27 mouse cellular contexts compared by ENCODE assay signal in the genomic region with DNA sequence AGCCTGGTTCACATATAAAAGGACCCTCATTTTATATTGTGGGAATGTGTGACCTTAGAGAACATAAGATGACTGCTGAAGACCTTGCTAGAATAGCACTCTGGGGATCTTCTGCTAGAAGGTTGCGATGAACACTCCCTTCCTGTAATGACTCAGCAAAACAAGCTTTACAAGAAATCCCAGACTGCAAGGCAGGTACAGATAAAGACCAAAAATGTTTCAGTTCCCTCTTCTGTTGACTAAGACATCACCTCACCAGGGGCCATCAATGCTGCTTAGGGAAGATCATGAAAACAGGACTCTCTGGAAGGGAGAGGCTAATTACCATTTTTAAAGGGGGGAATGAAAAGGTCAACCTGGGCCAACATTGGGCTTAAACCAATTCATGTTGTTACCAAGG.
"Had no signal": no experiment of that assay in that cellular context is flagged by ENCODE, and none has a peak within 500 bp of the region (broad histone marks: within the 10 kb centered on the region; RNA-seq: fewer than 3 reads in every experiment).

No protein-coding gene starts in this region.

- H3K4me2 ChIP-seq: heart, embryonic 12.5 days; hindbrain, embryonic 14.5 days; intestine, embryonic 15.5 days; limb, embryonic 12.5 days; liver, embryonic 11.5 days; liver, embryonic 13.5 days; liver, embryonic 15.5 days had no signal

- H3K9me3 ChIP-seq: heart, embryonic 10.5 days; heart, embryonic 12.5 days; intestine, embryonic 15.5 days; limb, embryonic 10.5 days; limb, embryonic 12.5 days; liver, embryonic 13.5 days; liver, embryonic 15.5 days had no signal

- H3K27ac ChIP-seq: heart, adult 2 months; heart, embryonic 10.5 days; hindbrain, embryonic 14.5 days; intestine, embryonic 15.5 days; layer of hippocampus, adult 2 months; left cerebral cortex, adult 2 months; limb, embryonic 10.5 days; limb, embryonic 12.5 days; liver, embryonic 13.5 days; liver, embryonic 15.5 days had no signal

- H3K4me3 ChIP-seq: heart, adult 2 months; heart, embryonic 10.5 days; heart, embryonic 12.5 days; intestine, embryonic 15.5 days; layer of hippocampus, adult 2 months; left cerebral cortex, adult 2 months; limb, embryonic 10.5 days; limb, embryonic 12.5 days; liver, embryonic 13.5 days; liver, embryonic 15.5 days had no signal

- DNase-seq: gastrocnemius, postnatal 14 days; gastrocnemius, postnatal 36 days; heart, adult 11 months; heart, adult 2 months; heart, postnatal 10 days; kidney, adult 18-20 months; kidney, adult 9 months; kidney, postnatal 10 days; kidney, postnatal 25 days; kidney, postnatal 4 days; liver; liver, embryonic 13.5 days; liver, postnatal 0 days; lung, adult 2 months had no signal

- H3K27me3 ChIP-seq: heart, embryonic 12.5 days; intestine, embryonic 15.5 days; limb, embryonic 12.5 days; liver, embryonic 13.5 days; liver, embryonic 15.5 days had no signal

- H3K4me1 ChIP-seq: heart, embryonic 10.5 days; heart, embryonic 12.5 days; intestine, embryonic 15.5 days; limb, embryonic 10.5 days; limb, embryonic 12.5 days; liver, embryonic 13.5 days; liver, embryonic 15.5 days had no signal

- H3K9ac ChIP-seq: heart, embryonic 12.5 days; hindbrain, embryonic 14.5 days; intestine, embryonic 15.5 days; limb, embryonic 12.5 days; liver, embryonic 13.5 days; liver, embryonic 15.5 days; liver, postnatal 0 days had no signal

- H3K36me3 ChIP-seq: heart, embryonic 10.5 days; heart, embryonic 12.5 days; intestine, embryonic 15.5 days; limb, embryonic 10.5 days; limb, embryonic 12.5 days; liver, embryonic 13.5 days; liver, embryonic 15.5 days had no signal

- ATAC-seq: hindbrain, embryonic 16.5 days; inflammation-experienced regulatory T-cells, adult 6 months; intestine, embryonic 15.5 days; intestine, postnatal 0 days; liver, postnatal 0 days had no signal
